Mouse (Mus musculus) intestine, embryonic 14.5 days (tissue): ENCODE data around the gene Ccer2. TPM values are rescaled to one million over a fixed set of nuclear protein-coding genes. Genes with fewer than 3 reads are reported as not detected.

Experiments used
- polyA plus RNA-seq: library from polyadenylated mRNA; unstranded; fragments of >200 nt; fragmentation: Nextera tagmentation; extraction: Ambion mirVana; gene quantifications from 2 replicates; pipeline ENCODE4 v1.2.1, GENCODE M21; 2014

Gene Ccer2
- polyA plus RNA-seq, 1 experiment from 2014 or later, result not detected

Other genes with a start within 250 kb of the Ccer2 start
- gene Ifnl2, start 245.7 kb upstream of the Ccer2 start, polyA plus RNA-seq, result not detected in 2 replicates
- not detected in 2 replicates for gene Ifnl3, start 233.3 kb upstream of the Ccer2 start, polyA plus RNA-seq
- gene Sycn, start 215.3 kb upstream of the Ccer2 start, polyA plus RNA-seq, result 15.7 and 17.9 TPM in 2 replicates
- not detected in 2 replicates for gene Nccrp1, start 208.9 kb upstream of the Ccer2 start, polyA plus RNA-seq
- 26.7 and 27.7 TPM in 2 replicates for gene Samd4b, start 158.0 kb upstream of the Ccer2 start, polyA plus RNA-seq
- 50.2 and 50.8 TPM in 2 replicates for gene Pak4, start 158.0 kb upstream of the Ccer2 start, polyA plus RNA-seq
- not detected in 2 replicates for gene Acp7, start 124.8 kb upstream of the Ccer2 start, polyA plus RNA-seq
- 2.8 and 3.8 TPM in 2 replicates for gene Fbxo27, start 63.3 kb upstream of the Ccer2 start, polyA plus RNA-seq
- 6.2 and 7.6 TPM in 2 replicates for gene Fbxo17, start 39.4 kb upstream of the Ccer2 start, polyA plus RNA-seq
- 152 and 157 TPM in 2 replicates for gene Mrps12, start 14.4 kb upstream of the Ccer2 start, polyA plus RNA-seq
- 27.1 and 30.2 TPM in 2 replicates for gene Sars2, start 14.2 kb upstream of the Ccer2 start, polyA plus RNA-seq
- 56.8 and 60.1 TPM in 2 replicates for gene Sirt2, start 10.6 kb downstream of the Ccer2 start, polyA plus RNA-seq
- 38.7 and 41.8 TPM in 2 replicates for gene Nfkbib, start 11.3 kb downstream of the Ccer2 start, polyA plus RNA-seq
- gene Rinl, start 32.8 kb downstream of the Ccer2 start, polyA plus RNA-seq, result 3.5 and 4.3 TPM in 2 replicates
- 232 and 241 TPM in 2 replicates for gene Hnrnpl, start 52.4 kb downstream of the Ccer2 start, polyA plus RNA-seq
- 188 and 194 TPM in 2 replicates for gene Ech1, start 69.0 kb downstream of the Ccer2 start, polyA plus RNA-seq
- 604 and 737 TPM in 2 replicates for gene Lgals4, start 77.7 kb downstream of the Ccer2 start, polyA plus RNA-seq
- gene Lgals7, start 107.7 kb downstream of the Ccer2 start, polyA plus RNA-seq, result 0.42 and 0.58 TPM in 2 replicates
- gene Capn12, start 125.2 kb downstream of the Ccer2 start, polyA plus RNA-seq, result 0.23 and 0.44 TPM in 2 replicates
- 298 and 300 TPM in 2 replicates for gene Actn4, start 206.2 kb downstream of the Ccer2 start, polyA plus RNA-seq
- gene Eif3k, start 225.7 kb downstream of the Ccer2 start, polyA plus RNA-seq, result 444 and 452 TPM in 2 replicates
- gene Map4k1, start 225.9 kb downstream of the Ccer2 start, polyA plus RNA-seq, result 10.0 and 11.6 TPM in 2 replicates